In the genomic region with DNA sequence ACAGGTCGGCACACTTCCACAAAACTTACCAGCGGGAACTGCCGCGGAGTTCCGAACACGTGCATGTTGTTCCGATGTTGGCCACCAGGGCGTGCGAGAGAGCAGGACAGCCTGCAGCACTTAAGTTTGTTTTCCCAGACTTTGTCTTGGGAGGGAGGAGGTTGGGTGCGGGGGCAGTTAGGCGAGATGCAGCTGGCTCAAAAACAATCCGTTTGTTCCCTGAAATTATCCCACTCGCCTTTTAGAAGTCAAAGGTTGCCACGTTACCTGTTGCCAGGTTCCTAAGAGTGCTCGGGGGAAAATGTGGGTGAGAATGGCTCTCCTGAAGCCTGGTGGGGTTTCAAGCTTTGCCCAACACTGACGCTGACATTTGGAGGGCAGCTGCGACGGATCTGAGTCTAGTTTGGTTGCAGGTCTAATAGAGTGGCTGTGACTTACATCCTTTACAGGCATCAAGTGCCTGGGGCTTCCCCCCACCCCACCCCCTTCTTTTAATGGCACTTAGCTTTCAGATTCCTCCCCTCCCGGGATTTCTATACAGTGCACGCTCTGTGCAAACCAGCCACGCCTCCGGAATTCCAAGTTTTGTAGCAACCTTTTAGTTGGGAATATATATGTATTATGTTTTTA, we compare ENCODE assay signal across 7 mouse cellular contexts.
A peak's percentile ranks its signal among the peaks of the same experiment; 100 is the strongest.
DNase-seq lines count a peak whose midpoint lies in the region; ATAC-seq and TF ChIP-seq lines count a peak whose summit lies in the region.

No protein-coding gene starts in this region.

- H3K79me2 ChIP-seq in heart, adult 2 months (replicated peaks; ENCODE audit: control insufficient read depth, insufficient read depth, low read length): no peaks in the 10 kb centered on the region

- intact Hi-C loops in heart, adult 2 months (cut with DNase I): loop anchor here (1.0 to 2.0 kb wide), 2 partner anchors 16 to 213 kb away; no protein-coding TSS in a partner anchor

- no peaks in the 10 kb centered on the region for H3K4me1 ChIP-seq in embryonic facial prominence, embryonic 11.5 days (ENCODE audit: control insufficient read depth, insufficient read depth, low read length)
- H3K4me1 ChIP-seq in heart, adult 2 months (ENCODE audit: control insufficient read depth, insufficient read depth, low read length): peaks cover 11% of the 10 kb centered on the region
- peaks cover 8% of the 10 kb centered on the region; the same call in 1 of the 2 replicates for H3K4me1 ChIP-seq in kidney, adult 2 months (ENCODE audit: control insufficient read depth, insufficient read depth, low read length)
- peaks cover 32% of the 10 kb centered on the region for H3K4me1 ChIP-seq in limb, embryonic 12.5 days (replicated peaks)
- peaks cover 9% of the 10 kb centered on the region; the same call in 1 of the 2 replicates for H3K4me1 ChIP-seq in midbrain, embryonic 14.5 days (ENCODE audit: control insufficient read depth, insufficient read depth, low read length)

- WGBS in embryonic facial prominence, embryonic 11.5 days: under 1% methylated on average over 22 of the region's 22 CpGs
- WGBS in heart, adult 2 months: 0% methylated on average over 22 of the region's 22 CpGs
- under 1% methylated on average over 22 of the region's 22 CpGs for WGBS in kidney, adult 2 months
- WGBS in limb, embryonic 12.5 days: under 1% methylated on average over 22 of the region's 22 CpGs
- under 1% methylated on average over 22 of the region's 22 CpGs for WGBS in midbrain, embryonic 14.5 days

- peak; percentile 78 for ATAC-seq in embryonic facial prominence, embryonic 11.5 days (replicated peaks; ENCODE audit: insufficient number of reproducible peaks, low FRiP score, low TSS enrichment, low read depth)
- ATAC-seq in limb, embryonic 12.5 days (ENCODE audit: insufficient number of reproducible peaks, insufficient read depth, low FRiP score, low TSS enrichment, low read depth): peak; percentile 76
- ATAC-seq in midbrain, embryonic 14.5 days (ENCODE audit: low FRiP score, low TSS enrichment): peak; percentile 53; the same call in 1 of the 2 replicates

- H3K27ac ChIP-seq in embryonic facial prominence, embryonic 11.5 days (replicated peaks; ENCODE audit: low read depth, low read length): peak overlapping the region; percentile 68
- peak overlapping the region; percentile 96 for H3K27ac ChIP-seq in heart, adult 2 months
- H3K27ac ChIP-seq in kidney, adult 2 months (ENCODE audit: insufficient read depth, low read depth, low read length): peak overlapping the region; percentile 58
- H3K27ac ChIP-seq in limb, embryonic 12.5 days: peak overlapping the region; percentile 95
- H3K27ac ChIP-seq in midbrain, embryonic 14.5 days (replicated peaks; ENCODE audit: low read depth, low read length): peak overlapping the region; percentile 61

- TF ChIP-seq CTCF in heart, adult 2 months (IDR thresholded peaks at IDR 0.05): peak; percentile 99
- TF ChIP-seq CTCF in kidney, adult 2 months (conservative IDR thresholded peaks at IDR 0.05; ENCODE audit: insufficient read depth, insufficient read length, low read depth, low read length): peak; percentile 94

- H3K9ac ChIP-seq in embryonic facial prominence, embryonic 11.5 days (replicated peaks; ENCODE audit: low read length): peak overlapping the region; percentile 55
- H3K9ac ChIP-seq in heart, adult 2 months (ENCODE audit: low read depth, low read length): peak overlapping the region; percentile 66
- peak overlapping the region; percentile 32; the same call in 1 of the 2 replicates for H3K9ac ChIP-seq in limb, embryonic 12.5 days (replicated peaks)
- no peak overlapping the region; the same call in 1 of the 2 replicates for H3K9ac ChIP-seq in midbrain, embryonic 14.5 days (replicated peaks; ENCODE audit: low read length)

- peak; percentile 92 for TF ChIP-seq EP300 in heart, adult 2 months (IDR thresholded peaks at IDR 0.05; ENCODE audit: insufficient read depth, low read depth, low read length)

- TF ChIP-seq POLR2A in heart, adult 2 months (IDR thresholded peaks at IDR 0.05; ENCODE audit: insufficient read depth, low read depth, low read length): peak; percentile 85
- no peak for TF ChIP-seq POLR2A in kidney, adult 2 months (IDR thresholded peaks at IDR 0.05; ENCODE audit: low read depth, low read length)

- peak; percentile 96 for DNase-seq in adrenal gland, postnatal 10 days
- peak; percentile 94 for DNase-seq in embryonic facial prominence, embryonic 11.5 days (ENCODE audit: low spot score)
- DNase-seq in heart, adult 2 months: peak; percentile 88 to 96
- DNase-seq in kidney, adult 2 months: peak; percentile 93
- peak; percentile 89 for DNase-seq in midbrain, embryonic 14.5 days
- peak; percentile 45 for DNase-seq in spleen, adult 12 weeks (ENCODE audit: low spot score)

- no peaks in the 10 kb centered on the region for H3K36me3 ChIP-seq in embryonic facial prominence, embryonic 11.5 days (replicated peaks; ENCODE audit: control insufficient read depth, insufficient read depth, low read depth, low read length)
- H3K36me3 ChIP-seq in heart, adult 2 months (ENCODE audit: control insufficient read depth, insufficient read depth, low read length): no peaks in the 10 kb centered on the region
- H3K36me3 ChIP-seq in kidney, adult 2 months (ENCODE audit: control insufficient read depth, insufficient read depth, low read length): no peaks in the 10 kb centered on the region
- no peaks in the 10 kb centered on the region for H3K36me3 ChIP-seq in limb, embryonic 12.5 days
- H3K36me3 ChIP-seq in midbrain, embryonic 14.5 days (ENCODE audit: control insufficient read depth, insufficient read depth, low read length): no peaks in the 10 kb centered on the region

- H3K4me2 ChIP-seq in embryonic facial prominence, embryonic 11.5 days (ENCODE audit: low read depth, low read length): peak overlapping the region; percentile 67
- H3K4me2 ChIP-seq in limb, embryonic 12.5 days: peak overlapping the region; percentile 72
- H3K4me2 ChIP-seq in midbrain, embryonic 14.5 days (ENCODE audit: low read length): peak overlapping the region; percentile 56

- H3K9me3 ChIP-seq in embryonic facial prominence, embryonic 11.5 days (replicated peaks; ENCODE audit: control insufficient read depth, low read length): no peaks in the 10 kb centered on the region
- H3K9me3 ChIP-seq in limb, embryonic 12.5 days: no peaks in the 10 kb centered on the region
- no peaks in the 10 kb centered on the region for H3K9me3 ChIP-seq in midbrain, embryonic 14.5 days (ENCODE audit: control insufficient read depth, low read length)

- H3K4me3 ChIP-seq in embryonic facial prominence, embryonic 11.5 days (ENCODE audit: low read depth, low read length): peak overlapping the region; percentile 30
- peak overlapping the region; percentile 56 for H3K4me3 ChIP-seq in heart, adult 2 months
- H3K4me3 ChIP-seq in kidney, adult 2 months (ENCODE audit: insufficient read depth, low read depth, low read length): peak overlapping the region; percentile 51
- peak overlapping the region; percentile 39 for H3K4me3 ChIP-seq in limb, embryonic 12.5 days (replicated peaks)
- peak overlapping the region; percentile 19 for H3K4me3 ChIP-seq in midbrain, embryonic 14.5 days (replicated peaks; ENCODE audit: low read depth, low read length)

- no peaks in the 10 kb centered on the region for H3K27me3 ChIP-seq in embryonic facial prominence, embryonic 11.5 days (ENCODE audit: control insufficient read depth, insufficient read depth, low read length)
- no peaks in the 10 kb centered on the region for H3K27me3 ChIP-seq in heart, adult 2 months (ENCODE audit: control insufficient read depth, insufficient read depth, low read length)
- H3K27me3 ChIP-seq in kidney, adult 2 months (replicated peaks; ENCODE audit: control insufficient read depth, insufficient read depth, low read length): no peaks in the 10 kb centered on the region
- no peaks in the 10 kb centered on the region for H3K27me3 ChIP-seq in limb, embryonic 12.5 days
- H3K27me3 ChIP-seq in midbrain, embryonic 14.5 days (ENCODE audit: control insufficient read depth, insufficient read depth, low read length): peaks cover 23% of the 10 kb centered on the region

Comparison
In these comparisons a context has a peak if more than half of its experiments do, and no peak if none do; other contexts are left out.
1. Peak in every context shown above with its lines: DNase-seq, ATAC-seq, H3K4me3 ChIP-seq and H3K27ac ChIP-seq.
2. DNase-seq: peak in every context shown above with its lines; median percentile 96 in adrenal gland, postnatal 10 days; 94 in embryonic facial prominence, embryonic 11.5 days; 93 in kidney, adult 2 months; 92 in heart, adult 2 months; 89 in midbrain, embryonic 14.5 days; 45 in spleen, adult 12 weeks.